ENCODE assay signal across 8 mouse cellular contexts in genomic region chr15:101266132-101266963, GRCm38 (mm10). TPM values are rescaled to one million over a fixed set of nuclear protein-coding genes. Genes with fewer than 3 reads are reported as not detected.
DNase-seq lines count a peak whose midpoint lies in the region; ATAC-seq and TF ChIP-seq lines count a peak whose summit lies in the region.

No protein-coding gene starts in this region.

- peak; percentile 72 for TF ChIP-seq POLR2A in thymus, adult 2 months (IDR thresholded peaks at IDR 0.05; ENCODE audit: control insufficient read depth, extremely low read depth, insufficient read depth, low read length, poor library complexity)

- no peaks in the 10 kb centered on the region for H3K9me3 ChIP-seq in lung, embryonic 16.5 days (ENCODE audit: control insufficient read depth, low read length)

- WGBS in lung, embryonic 16.5 days, result under 1% methylated on average over 57 of the region's 57 CpGs
- 5% methylated on average over 54 of the region's 57 CpGs for WGBS in thymus, adult 2 months

- H3K4me3 ChIP-seq in lung, embryonic 16.5 days (ENCODE audit: low read length), result peak overlapping the region; percentile 65
- peak overlapping the region; percentile 62 for H3K4me3 ChIP-seq in thymus, adult 2 months (ENCODE audit: control insufficient read depth, insufficient read depth, low read length)

- H3K4me2 ChIP-seq in lung, embryonic 16.5 days (ENCODE audit: low read depth, low read length), result peak overlapping the region; percentile 93

- no peaks in the 10 kb centered on the region for H3K27me3 ChIP-seq in lung, embryonic 16.5 days (ENCODE audit: control insufficient read depth, insufficient read depth, low read depth, low read length)
- H3K27me3 ChIP-seq in thymus, adult 2 months (ENCODE audit: control insufficient read depth, insufficient read depth, low read length), result no peaks in the 10 kb centered on the region

- peak; percentile 87 for ATAC-seq in CD4-positive, CD25-positive, alpha-beta regulatory T cell, adult 4 months
- ATAC-seq in hematopoietic stem cell, adult 5-6 weeks (replicated peaks in 1 of 2; ENCODE audit: insufficient read depth in 1 of 2, low FRiP score in 2 of 2, low TSS enrichment in 1 of 2, low read depth in 1 of 2, poor library complexity in 2 of 2, severe bottlenecking in 2 of 2), result peak; percentile 61 to 70
- ATAC-seq in lung, embryonic 16.5 days (ENCODE audit: low read depth), result peak; percentile 93

- peak; percentile 86 for DNase-seq in cerebellum, adult 11-12 months
- DNase-seq in forelimb bud, embryonic 11.5 days (ENCODE audit: low read depth, low spot score), result peak; percentile 81
- DNase-seq in layer of hippocampus, adult 9-11 months, result peak; percentile 93
- DNase-seq in ovary, adult 18-20 months (ENCODE audit: low spot score), result peak; percentile 93
- DNase-seq in thymus, adult 2 months, result peak; percentile 85

- peak overlapping the region; percentile 74 for H3K9ac ChIP-seq in lung, embryonic 16.5 days (ENCODE audit: low read length)

- peak overlapping the region; percentile 89 for H3K27ac ChIP-seq in lung, embryonic 16.5 days (ENCODE audit: low read length)
- no peak overlapping the region; the same call in 1 of the 2 replicates for H3K27ac ChIP-seq in thymus, adult 2 months (ENCODE audit: control insufficient read depth, insufficient read depth, low read length)

- peaks cover 9% of the 10 kb centered on the region for H3K36me3 ChIP-seq in lung, embryonic 16.5 days (ENCODE audit: control insufficient read depth, insufficient read depth, low read length)
- H3K36me3 ChIP-seq in thymus, adult 2 months (ENCODE audit: control insufficient read depth, insufficient read depth, low read length), result peaks cover 8% of the 10 kb centered on the region; the same call in 1 of the 2 replicates

- TF ChIP-seq CTCF in thymus, adult 2 months (IDR thresholded peaks at IDR 0.05; ENCODE audit: borderline replicate concordance, control insufficient read depth, extremely low read depth, insufficient read depth, low read length, poor library complexity), result no peak

- peaks cover 28% of the 10 kb centered on the region for H3K4me1 ChIP-seq in lung, embryonic 16.5 days (replicated peaks; ENCODE audit: control insufficient read depth, insufficient read depth, low read length)
- peaks cover 69% of the 10 kb centered on the region for H3K4me1 ChIP-seq in thymus, adult 2 months (replicated peaks; ENCODE audit: control insufficient read depth, insufficient read depth, low read length)

RNA-seq across cellular contexts. Expression of gene Nr4a1, which starts 12.3 kb away (rescaled TPM):
- polyA plus RNA-seq in CD4-positive, CD25-positive, alpha-beta regulatory T cell, adult 4 months (2017; shearing (Covaris generic)), result 100 to 1,000 TPM in 1 of 2 experiments, 10 to 100 TPM in 1; 57.3 to 120 TPM
- 246 and 344 TPM in 2 replicates for total RNA-seq in hematopoietic stem cell, adult 5-6 weeks (2017)
- polyA plus RNA-seq in lung, embryonic 16.5 days (2015; fragmentation: Nextera tagmentation; extraction: Ambion mirVana), result 10.8 and 11.5 TPM in 2 replicates
- polyA plus RNA-seq in thymus, adult 2 months (2012; rRNA removed), result 164 TPM in 2 replicates

RNA-seq across cellular contexts. Expression of gene Atg101, which starts 17.7 kb away (rescaled TPM):
- 10 to 100 TPM; 67.8 to 79.0 TPM for polyA plus RNA-seq in CD4-positive, CD25-positive, alpha-beta regulatory T cell, adult 4 months (2017; shearing (Covaris generic))
- total RNA-seq in hematopoietic stem cell, adult 5-6 weeks (2017), result 31.9 and 59.4 TPM in 2 replicates
- polyA plus RNA-seq in lung, embryonic 16.5 days (2015; fragmentation: Nextera tagmentation; extraction: Ambion mirVana), result 75.0 and 82.4 TPM in 2 replicates
- 68.5 and 75.2 TPM in 2 replicates for polyA plus RNA-seq in thymus, adult 2 months (2012; rRNA removed)

RNA-seq across cellular contexts. Expression of gene 6030408B16Rik, which starts 26.7 kb away (rescaled TPM):
- polyA plus RNA-seq in CD4-positive, CD25-positive, alpha-beta regulatory T cell, adult 4 months (2017; shearing (Covaris generic)), result not detected
- 0.63 TPM in 1 of 2 replicates, not detected in the other for total RNA-seq in hematopoietic stem cell, adult 5-6 weeks (2017)
- 57.2 and 59.7 TPM in 2 replicates for polyA plus RNA-seq in lung, embryonic 16.5 days (2015; fragmentation: Nextera tagmentation; extraction: Ambion mirVana)
- polyA plus RNA-seq in thymus, adult 2 months (2012; rRNA removed), result 0.55 and 0.88 TPM in 2 replicates

RNA-seq across cellular contexts. Expression of gene Grasp, which starts 42.4 kb away (rescaled TPM):
- polyA plus RNA-seq in CD4-positive, CD25-positive, alpha-beta regulatory T cell, adult 4 months (2017; shearing (Covaris generic)), result under 1 TPM in 1 of 2 experiments, not detected in 1; 0.47 TPM
- 6.6 and 7.8 TPM in 2 replicates for total RNA-seq in hematopoietic stem cell, adult 5-6 weeks (2017)
- polyA plus RNA-seq in lung, embryonic 16.5 days (2015; fragmentation: Nextera tagmentation; extraction: Ambion mirVana), result 5.6 and 6.1 TPM in 2 replicates
- 10.2 and 15.4 TPM in 2 replicates for polyA plus RNA-seq in thymus, adult 2 months (2012; rRNA removed)

Comparison
In these comparisons a context has a peak if more than half of its experiments do, and no peak if none do; other contexts are left out.
1. RNA of gene 6030408B16Rik, which starts 26.7 kb away (polyA plus RNA-seq): 57.2 to 59.7 TPM in lung, embryonic 16.5 days; 0.55 to 0.88 TPM in thymus, adult 2 months and not detected in CD4-positive, CD25-positive, alpha-beta regulatory T cell, adult 4 months; every median in the first group is over 10 times any median in the second.
2. Peak in every context shown above with its lines, with median percentiles within 50 percentile points of each other: ATAC-seq and DNase-seq.